Mouse (Mus musculus): ENCODE results near the gene Rimbp3. TPM values are rescaled to one million over a fixed set of nuclear protein-coding genes. Genes with fewer than 3 reads are reported as not detected.
"Not testable (repeated sequence)": the region's sequence is repeated elsewhere in the genome, so short reads cannot be mapped to it uniquely, and the experiment has no call there.

The Rimbp3 gene
- under 1 TPM; 0.19 to 0.27 TPM for total RNA-seq (2021)

- peak; percentile 89 to 90 for DNase-seq
- intact Hi-C loops (cut with DNase I) = loop anchor here (1.0 kb wide), 2 partner anchors 63 to 68 kb away; partner anchors contain the start of gene Tmem191c
These were observed at the start of gene Rimbp3 for GRCm38 (mm10) chr16:17208389-17209361. Rimbp3 (plus strand) TSS chr16:17208603.

GRCm38 (mm10) chr16:17165478-17165877, 42.9 kb upstream of the Rimbp3 start:
- intact Hi-C loops (cut with DNase I); DNase-seq: not testable (repeated sequence)

DNA sequence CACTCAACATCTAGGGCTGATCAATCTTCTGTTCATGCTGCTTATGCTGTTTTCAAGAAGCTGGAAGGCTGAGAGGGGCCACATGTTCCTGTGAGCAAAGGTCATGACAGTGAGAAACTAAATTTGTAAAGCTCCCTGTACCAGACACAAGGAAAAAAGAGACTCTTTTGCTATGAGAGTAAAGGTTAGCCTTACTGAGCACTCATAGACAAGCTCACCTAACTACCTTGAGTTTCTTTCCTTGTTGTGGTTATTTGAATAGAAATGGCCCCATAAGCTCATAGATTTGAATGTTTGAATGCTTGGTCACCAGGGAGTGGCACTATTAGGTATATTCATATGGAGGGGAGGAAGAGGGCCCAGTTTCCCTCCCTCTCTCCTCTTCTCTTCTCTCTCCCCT, 41.2 kb upstream of the Rimbp3 start:
- no peak for DNase-seq
- intact Hi-C loops (cut with DNase I) = no loop called here

DNA sequence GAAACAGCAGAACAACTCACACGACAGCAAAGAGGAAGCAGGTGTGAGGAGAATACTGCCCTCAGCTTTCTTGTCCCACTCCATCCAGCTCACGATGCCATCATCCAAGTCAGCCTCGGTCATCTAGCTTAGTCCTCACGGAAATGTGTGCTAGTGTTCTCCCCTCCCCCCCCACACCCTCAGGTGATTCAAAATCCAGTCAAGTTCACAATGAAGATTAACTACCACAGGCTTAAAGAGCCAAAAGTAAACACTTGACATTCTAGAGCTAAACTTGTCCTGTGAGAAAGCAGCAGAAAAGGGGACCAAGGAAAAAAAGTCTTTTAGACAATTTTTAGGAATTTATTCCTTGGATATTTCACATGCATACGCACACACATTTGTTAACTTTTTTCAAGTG, 40.4 kb upstream of the Rimbp3 start:
- intact Hi-C loops (cut with DNase I) = no loop called here
- no peak for DNase-seq

DNA sequence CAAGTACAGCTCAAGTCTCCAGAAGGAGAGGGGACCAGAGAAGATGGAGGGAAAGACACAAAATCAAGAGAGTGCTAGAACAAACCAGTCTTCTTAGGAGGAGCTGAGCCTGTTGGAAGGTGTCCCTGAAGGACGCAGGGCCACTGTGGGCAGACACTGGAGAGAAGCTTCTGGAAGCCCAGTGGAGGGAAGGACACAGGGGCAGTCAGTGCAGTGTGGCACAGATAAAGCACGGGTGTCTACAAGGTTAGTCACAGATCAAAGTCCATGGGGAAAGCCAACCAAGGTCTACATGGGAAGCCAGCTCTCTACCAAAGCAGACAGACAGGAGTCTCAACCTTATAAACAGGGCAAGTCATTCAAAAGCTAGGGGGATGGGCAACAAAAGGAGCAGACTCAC, 32.6 kb upstream of the Rimbp3 start:
- intact Hi-C loops (cut with DNase I) = no loop called here
- no peak for DNase-seq

- no peak for DNase-seq
- intact Hi-C loops (cut with DNase I) = no loop called here
These were observed 30.7 kb upstream of the Rimbp3 start for GRCm38 (mm10) chr16:17177623-17178170.

DNA sequence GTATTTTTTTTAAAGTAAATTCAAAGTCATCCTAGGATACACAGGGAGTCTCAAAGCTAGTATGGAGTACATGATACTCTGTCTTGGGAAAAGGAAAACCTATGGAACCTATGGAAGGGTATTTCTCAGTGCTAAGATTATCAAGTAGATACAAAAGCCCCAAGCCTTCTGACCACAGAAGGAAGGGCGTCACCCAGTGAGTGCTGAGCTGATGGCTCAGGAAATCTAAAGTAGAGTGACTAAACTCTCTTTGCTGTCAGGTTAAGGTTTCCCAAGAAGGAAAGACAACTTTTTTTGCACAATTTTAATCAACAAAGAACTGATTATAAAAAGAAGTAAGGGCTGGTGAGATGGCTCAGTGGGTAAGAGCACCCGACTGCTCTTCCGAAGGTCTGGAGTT, 28.7 kb upstream of the Rimbp3 start:
- intact Hi-C loops (cut with DNase I) = no loop called here
- DNase-seq = no peak

DNA sequence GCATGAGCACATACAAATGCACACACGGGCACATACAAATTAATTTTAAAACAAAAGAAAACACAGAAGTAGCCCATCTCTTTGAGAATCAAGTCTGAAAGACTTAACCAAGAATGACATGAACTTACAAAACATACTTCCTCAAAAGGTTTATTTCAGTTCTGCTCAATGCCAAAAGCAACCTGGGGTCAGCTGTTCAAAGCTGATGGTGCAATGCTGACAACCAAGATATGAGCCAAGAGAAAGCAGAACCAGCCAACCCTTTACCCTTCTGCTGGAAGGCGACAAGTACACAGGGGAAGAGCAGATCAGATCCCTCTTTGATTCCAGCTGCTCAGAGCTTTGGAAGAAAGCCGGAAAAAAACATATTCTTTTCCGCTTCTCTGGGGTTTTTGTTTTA, 27.0 kb upstream of the Rimbp3 start:
- intact Hi-C loops (cut with DNase I) = no loop called here
- DNase-seq = peak; percentile 17 to 37

GRCm38 (mm10) chr16:17182136-17182535, 26.3 kb upstream of the Rimbp3 start:
- intact Hi-C loops (cut with DNase I) = no loop called here
- no peak for DNase-seq

DNA sequence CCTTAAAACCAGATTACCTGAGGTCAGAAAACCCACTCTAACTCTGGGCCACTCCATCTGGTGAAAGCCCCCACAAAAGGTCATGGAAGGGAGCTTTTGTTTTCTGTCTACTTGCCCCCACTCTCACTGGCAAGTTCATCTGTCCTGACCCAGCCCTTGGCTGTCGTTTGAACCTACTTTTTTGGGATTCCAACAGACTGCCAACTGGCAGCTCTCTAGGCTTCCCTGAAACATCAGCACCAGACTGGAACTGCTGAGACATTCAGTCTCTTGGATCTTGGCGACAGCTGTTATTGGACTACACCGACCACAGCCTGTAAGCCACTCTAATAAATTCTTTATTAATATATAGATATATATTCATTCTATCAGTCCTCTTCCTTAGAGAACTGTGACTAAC, 25.4 kb upstream of the Rimbp3 start:
- peak in 1 of 2 experiments; percentile 18 for DNase-seq
- intact Hi-C loops (cut with DNase I) = no loop called here

- DNase-seq = no peak
- intact Hi-C loops (cut with DNase I) = no loop called here
These were observed 22.9 kb upstream of the Rimbp3 start for GRCm38 (mm10) chr16:17185475-17185874.

DNA sequence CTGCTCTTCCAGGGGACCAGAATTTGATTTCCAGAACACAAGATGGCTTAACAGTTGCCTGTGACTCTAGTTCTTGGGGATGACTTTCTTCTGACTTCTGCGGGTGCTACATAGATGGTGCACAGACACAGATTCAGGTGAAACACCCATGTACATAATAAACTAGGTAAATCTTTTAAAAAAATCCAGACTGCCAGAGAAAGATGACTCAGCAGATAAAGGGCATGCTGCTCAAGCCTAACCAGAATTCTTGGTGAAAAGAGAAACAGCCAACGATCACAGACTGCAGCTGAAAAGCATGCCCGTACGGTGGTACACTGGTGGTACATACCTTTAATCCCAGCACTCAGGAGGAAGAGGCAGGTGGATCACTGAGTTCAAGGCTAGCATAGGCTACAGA, 14.6 kb upstream of the Rimbp3 start:
- no peak for DNase-seq

GRCm38 (mm10) chr16:17200121-17200952, 8.1 kb upstream of the Rimbp3 start:
- peak in 1 of 2 experiments; percentile 16 for DNase-seq
- intact Hi-C loops (cut with DNase I) = loop anchor here (5.0 kb wide), 1 partner anchor 53 kb away; the partner anchor contains the start of gene Ccdc116

More for the DNA sequence above, 14.6 kb upstream of the Rimbp3 start:
- intact Hi-C loops (cut with DNase I) = no loop called here

DNA sequence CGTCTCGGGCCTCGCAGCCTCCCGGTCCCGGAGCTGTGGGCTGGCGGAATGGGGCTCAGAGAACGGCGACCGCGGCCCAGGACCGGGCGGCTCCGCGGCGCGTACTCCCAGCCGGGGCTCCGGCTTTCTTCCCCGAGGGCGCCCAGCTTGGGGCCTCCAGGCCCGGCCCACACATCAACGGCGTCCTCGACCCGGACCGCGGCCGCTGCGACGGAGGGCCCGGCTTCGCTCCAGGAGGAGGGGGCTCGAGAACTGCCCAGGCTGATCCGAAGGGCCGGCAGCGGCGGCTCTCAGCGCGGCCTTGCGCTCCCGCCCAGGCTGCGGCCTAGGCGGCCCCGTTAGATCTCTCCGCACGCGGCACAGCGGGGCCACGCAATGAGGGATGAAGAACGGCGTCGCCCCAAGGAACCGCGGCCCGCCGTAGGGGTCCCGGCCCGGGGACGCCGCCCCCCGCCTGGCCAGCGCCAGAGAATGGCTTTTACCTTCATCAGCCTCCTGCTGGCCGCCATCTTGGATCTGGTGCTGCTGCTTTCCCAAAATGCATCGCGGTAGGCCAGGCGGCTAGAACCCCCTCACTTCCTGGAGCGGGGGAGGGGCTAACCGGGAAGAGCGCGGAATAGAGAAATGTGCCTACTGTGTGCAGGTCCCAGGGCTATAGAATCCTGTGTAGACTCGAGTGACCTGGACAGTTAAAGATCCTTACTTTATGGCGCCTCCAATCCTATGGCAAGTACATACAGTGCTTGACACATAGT, 7.3 kb upstream of the Rimbp3 start:
- intact Hi-C loops (cut with DNase I) = loop anchor here (5.0 kb wide), 1 partner anchor 54 kb away; the partner anchor contains the start of gene Ccdc116
- DNase-seq = peak; percentile 89 to 90

DNA sequence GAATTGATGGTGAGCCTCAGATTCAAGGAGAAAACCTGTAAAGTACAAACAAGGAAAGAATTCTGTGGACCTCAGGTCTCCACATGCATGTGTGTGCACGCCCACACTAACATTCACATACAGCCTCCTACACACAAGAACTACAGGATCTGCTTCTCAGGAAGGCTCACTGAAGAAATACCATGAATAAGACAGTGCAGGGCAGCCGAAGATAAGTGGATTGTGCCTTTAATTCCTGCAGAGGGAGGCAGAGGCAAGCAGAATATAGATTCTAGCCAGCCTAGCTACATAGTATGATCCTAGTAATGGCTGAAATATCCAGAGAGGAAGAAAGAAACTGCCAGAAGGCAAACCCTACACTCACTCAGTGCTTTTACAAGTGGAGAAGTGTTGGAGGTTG, 6.4 kb upstream of the Rimbp3 start:
- intact Hi-C loops (cut with DNase I) = loop anchor here (5.0 kb wide), 1 partner anchor 55 kb away; the partner anchor contains the start of gene Ccdc116
- DNase-seq = no peak

DNA sequence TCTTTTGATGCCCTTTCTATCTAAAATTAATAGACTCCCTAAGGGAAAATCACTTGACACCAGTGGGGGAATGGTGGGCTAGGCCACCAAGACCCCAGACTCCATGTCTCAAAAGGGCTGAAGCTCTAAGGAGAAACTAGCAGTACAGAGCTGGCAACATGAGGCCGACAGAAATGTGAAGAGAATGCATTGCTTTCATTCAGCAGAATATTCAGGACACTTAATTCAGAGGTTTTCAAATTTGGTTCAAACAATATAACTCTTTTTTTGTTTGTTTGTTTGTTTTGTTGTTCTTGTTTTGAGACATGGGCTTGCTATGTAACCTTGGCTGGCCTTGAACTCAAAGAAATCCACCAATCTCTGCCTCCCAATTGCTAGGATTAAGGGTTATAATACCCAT, 5.9 kb upstream of the Rimbp3 start, which contains the start of gene Ube2l3:
Gene Ube2l3, minus strand, starts transcription at position 101 of the 400 bp plus-strand sequence.
- intact Hi-C loops (cut with DNase I) = loop anchor here (5.0 kb wide), 1 partner anchor 55 kb away; the partner anchor contains the start of gene Ccdc116

DNA sequence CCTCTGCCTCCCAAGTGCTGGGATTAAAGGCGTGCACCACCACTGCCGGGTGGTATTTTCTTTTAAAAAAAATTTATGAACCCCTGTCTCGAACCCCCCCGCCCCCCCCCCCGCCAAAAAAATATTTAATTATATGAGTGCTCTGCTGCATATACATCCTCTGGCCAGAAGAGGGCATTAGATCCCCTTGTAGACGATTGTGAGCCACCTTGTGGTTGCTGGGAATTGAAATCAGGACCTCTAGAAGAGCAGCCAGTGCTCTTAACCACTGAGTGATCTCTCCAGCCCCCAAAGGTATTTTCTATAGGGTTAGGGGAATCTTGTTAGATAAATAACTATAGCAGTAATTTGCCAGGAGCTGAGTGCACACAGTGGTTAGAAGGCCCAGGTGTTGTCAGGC, 3.4 kb upstream of the Rimbp3 start:
- DNase-seq = peak in 1 of 2 experiments; percentile 45
- intact Hi-C loops (cut with DNase I) = loop anchor here (5.0 kb wide), 1 partner anchor 58 kb away; the partner anchor contains the start of gene Ccdc116

More for the DNA sequence above, 5.9 kb upstream of the Rimbp3 start, which contains the start of gene Ube2l3:
- no peak for DNase-seq

GRCm38 (mm10) chr16:17209404-17209960, 1.1 kb downstream of the Rimbp3 start:
- intact Hi-C loops (cut with DNase I) = loop anchor here (1.0 kb wide), 2 partner anchors 62 to 67 kb away; partner anchors contain the start of gene Tmem191c
- no peak for DNase-seq

Data from heart, postnatal 10 days (tissue).